Mouse (Mus musculus) macrophage (primary cell): ENCODE results near the gene Wdr47. TPM values are rescaled to one million over a fixed set of nuclear protein-coding genes. Genes with fewer than 3 reads are reported as not detected.
"Not testable (repeated sequence)": the region's sequence is repeated elsewhere in the genome, so short reads cannot be mapped to it uniquely, and the experiment has no call there.

ENCODE experiments used
- H3K27ac ChIP-seq: fragments of 350-480 bp; formaldehyde crosslinking; 2 replicates; pipeline ENCODE4 v1.9.0; 2021
- H3K36me3 ChIP-seq: fragments of 350-480 bp; formaldehyde crosslinking; 2 replicates; pipeline ENCODE4 v1.9.0; 2021; ENCODE audit errors: inconsistent target
- H3K4me3 ChIP-seq: fragments of 350-480 bp; formaldehyde crosslinking; 2 replicates; pipeline ENCODE4 v1.9.0; 2021; ENCODE audit errors: inconsistent target
- H3K79me2 ChIP-seq: fragments of 350-480 bp; formaldehyde crosslinking; 2 replicates; pipeline ENCODE4 v1.9.0; 2021; ENCODE audit errors: inconsistent target
- WGBS: methylation state at CpG from one replicate; pipeline ENCODE4 v1.1.7; 2026; ENCODE audit warnings: inconsistent platforms; ENCODE audit not compliant: missing documents; 5-methylcytosine and 5-hydroxymethylcytosine counted together
- polyA plus RNA-seq: library from polyadenylated mRNA; stranded (reverse); fragments of 250-400 nt; gene quantifications from 3 replicates; pipeline ENCODE4 v1.2.4, GENCODE M21; 2018; ENCODE audit warnings: inconsistent platforms

Wdr47 gene
- polyA plus RNA-seq, 1 experiment from 2014 or later = 4.4 TPM

- H3K27ac ChIP-seq = peak overlapping the region; percentile 71
Observed at GRCm38 (mm10) chr3:108572309-108573010, 18.6 kb upstream of the Wdr47 start.

GRCm38 (mm10) chr3:108574018-108574417 is 17.1 kb upstream of the Wdr47 start:
- H3K79me2 ChIP-seq = no peaks in the 10 kb centered on the region; the same call in 1 of the 2 replicates
- no peak overlapping the region for H3K27ac ChIP-seq
- H3K4me3 ChIP-seq = no peak overlapping the region
- WGBS = 25% methylated on average over 5 of the region's 5 CpGs
- H3K36me3 ChIP-seq = no peaks in the 10 kb centered on the region

More at GRCm38 (mm10) chr3:108572309-108573010, 18.6 kb upstream of the Wdr47 start:
- H3K36me3 ChIP-seq = no peaks in the 10 kb centered on the region
- WGBS = 37% methylated on average over 17 of the region's 18 CpGs
- H3K79me2 ChIP-seq = no peaks in the 10 kb centered on the region; the same call in 1 of the 2 replicates
- H3K4me3 ChIP-seq = peak overlapping the region; percentile 95

GRCm38 (mm10) chr3:108584580-108584979 is 6.5 kb upstream of the Wdr47 start:
- no peak overlapping the region for H3K27ac ChIP-seq
- no peaks in the 10 kb centered on the region for H3K79me2 ChIP-seq
- no peaks in the 10 kb centered on the region for H3K36me3 ChIP-seq
- H3K4me3 ChIP-seq = no peak overlapping the region
- 78% methylated on average over 4 of the region's 4 CpGs for whole genome bisulfite sequencing

- Histone ChIP-seq H3K79me2 (peaks cover 9% of the 10 kb centered on the region; the same call in 1 of the 2 replicates), H3K27ac (no peak overlapping the region), H3K36me3 (no peaks in the 10 kb centered on the region), H3K4me3 (no peak overlapping the region)
- 97% methylated on average over 2 of the region's 2 CpGs for WGBS
Observed at GRCm38 (mm10) chr3:108588446-108588845, 2.6 kb upstream of the Wdr47 start.

- 1% methylated on average over 60 of the region's 61 CpGs for WGBS
- Histone ChIP-seq H3K36me3 (no peaks in the 10 kb centered on the region), H3K4me3 (peak overlapping the region; percentile 54), H3K27ac (no peak overlapping the region), H3K79me2 (peaks cover 26% of the 10 kb centered on the region; the same call in 1 of the 2 replicates)
Observed at GRCm38 (mm10) chr3:108591530-108592522, 747 bp downstream of the Wdr47 start.

- Histone ChIP-seq H3K79me2 (no peaks in the 10 kb centered on the region; the same call in 1 of the 2 replicates), H3K36me3 (no peaks in the 10 kb centered on the region), H3K27ac (0 out of 2 replicates have a peak overlapping the region, but pooled peaks have one; percentile 7), H3K4me3 (no peak overlapping the region)
- 4% methylated on average over 3 of the region's 3 CpGs for WGBS
Observed at GRCm38 (mm10) chr3:108608906-108609305, 17.8 kb downstream of the Wdr47 start.

- WGBS = 93% methylated on average over 5 of the region's 5 CpGs
- H3K36me3 ChIP-seq = no peaks in the 10 kb centered on the region
- H3K27ac ChIP-seq = no peak overlapping the region
- H3K79me2 ChIP-seq = no peaks in the 10 kb centered on the region
- no peak overlapping the region for H3K4me3 ChIP-seq
Observed at GRCm38 (mm10) chr3:108634761-108635160, 43.7 kb downstream of the Wdr47 start.

- Histone ChIP-seq H3K4me3 (no peak overlapping the region), H3K79me2 (no peaks in the 10 kb centered on the region), H3K27ac (no peak overlapping the region), H3K36me3 (peaks cover 9% of the 10 kb centered on the region; the same call in 1 of the 2 replicates)
- WGBS = 81% methylated on average over 4 of the region's 4 CpGs
Observed at GRCm38 (mm10) chr3:108639412-108639811, 48.3 kb downstream of the Wdr47 start.

- Histone ChIP-seq H3K36me3 (peaks cover 14% of the 10 kb centered on the region; the same call in 1 of the 2 replicates), H3K79me2 (no peaks in the 10 kb centered on the region), H3K27ac (no peak overlapping the region), H3K4me3 (no peak overlapping the region)
- 95% methylated on average over 4 of the region's 4 CpGs for WGBS
Observed at GRCm38 (mm10) chr3:108640998-108641397, 49.9 kb downstream of the Wdr47 start.

- WGBS = 90% methylated on average over 3 of the region's 3 CpGs
- Histone ChIP-seq H3K4me3 (no peak overlapping the region), H3K36me3 (peaks cover 14% of the 10 kb centered on the region; the same call in 1 of the 2 replicates), H3K27ac (no peak overlapping the region), H3K79me2 (no peaks in the 10 kb centered on the region)
Observed at GRCm38 (mm10) chr3:108644856-108645255, 53.8 kb downstream of the Wdr47 start.

GRCm38 (mm10) chr3:108646036-108646435 is 55.0 kb downstream of the Wdr47 start:
- H3K4me3 ChIP-seq = no peak overlapping the region
- WGBS = 95% methylated on average over 7 of the region's 7 CpGs

GRCm38 (mm10) chr3:108647681-108648080 is 56.6 kb downstream of the Wdr47 start:
- 91% methylated on average over 5 of the region's 5 CpGs for WGBS
- H3K79me2 ChIP-seq, H3K4me3 ChIP-seq, H3K27ac ChIP-seq: not testable (repeated sequence)
- H3K36me3 ChIP-seq = peaks cover 14% of the 10 kb centered on the region; the same call in 1 of the 2 replicates

More at GRCm38 (mm10) chr3:108646036-108646435, 55.0 kb downstream of the Wdr47 start:
- no peaks in the 10 kb centered on the region for H3K79me2 ChIP-seq
- H3K27ac ChIP-seq = no peak overlapping the region
- peaks cover 14% of the 10 kb centered on the region; the same call in 1 of the 2 replicates for H3K36me3 ChIP-seq

- peaks cover 40% of the 10 kb centered on the region for H3K79me2 ChIP-seq
- H3K36me3 ChIP-seq = no peaks in the 10 kb centered on the region
- H3K4me3 ChIP-seq = peak overlapping the region; percentile 23
- 14% methylated on average over 8 of the region's 9 CpGs for WGBS
- no peak overlapping the region for H3K27ac ChIP-seq
Observed at GRCm38 (mm10) chr3:108652866-108653642, 62.0 kb downstream of the Wdr47 start.
